Mouse (Mus musculus) embryonic fibroblast, embryonic 13.5 days (primary cell): ENCODE measurements at regions not wholly inside any gene's neighbourhood (a gene's known extent, or its start where the extent isn't known, plus 50 kb on each side); places are given as distances from the start of the nearest gene placed in this dataset.
A peak's percentile ranks its signal among the peaks of the same experiment; 100 is the strongest.

Experiments
- H3K27ac ChIP-seq: 2 replicates; pipeline ENCODE4 v1.5.1; 2012; ENCODE audit warnings: low read length, control low read depth, inconsistent platforms; ENCODE audit not compliant: insufficient read depth
- H3K4me1 ChIP-seq: 2 replicates; pipeline ENCODE4 v1.6.1; 2011; ENCODE audit warnings: low read length; ENCODE audit not compliant: control insufficient read depth, insufficient read depth
- H3K4me3 ChIP-seq: 2 replicates; pipeline ENCODE4 v1.5.1; 2011; ENCODE audit warnings: mild to moderate bottlenecking, control low read depth, low read length; ENCODE audit not compliant: insufficient read depth
- CTCF ChIP-seq: IDR thresholded peaks from 2 replicates; pipeline ENCODE4 v1.5.1; 2011; ENCODE audit warnings: mild to moderate bottlenecking, control low read depth, low read length, moderate library complexity, borderline replicate concordance; ENCODE audit not compliant: insufficient read depth
- POLR2A ChIP-seq: IDR thresholded peaks from 2 replicates; pipeline ENCODE4 v1.6.1; 2011; ENCODE audit warnings: low read depth, mild to moderate bottlenecking, control low read depth, low read length, moderate library complexity

DNA sequence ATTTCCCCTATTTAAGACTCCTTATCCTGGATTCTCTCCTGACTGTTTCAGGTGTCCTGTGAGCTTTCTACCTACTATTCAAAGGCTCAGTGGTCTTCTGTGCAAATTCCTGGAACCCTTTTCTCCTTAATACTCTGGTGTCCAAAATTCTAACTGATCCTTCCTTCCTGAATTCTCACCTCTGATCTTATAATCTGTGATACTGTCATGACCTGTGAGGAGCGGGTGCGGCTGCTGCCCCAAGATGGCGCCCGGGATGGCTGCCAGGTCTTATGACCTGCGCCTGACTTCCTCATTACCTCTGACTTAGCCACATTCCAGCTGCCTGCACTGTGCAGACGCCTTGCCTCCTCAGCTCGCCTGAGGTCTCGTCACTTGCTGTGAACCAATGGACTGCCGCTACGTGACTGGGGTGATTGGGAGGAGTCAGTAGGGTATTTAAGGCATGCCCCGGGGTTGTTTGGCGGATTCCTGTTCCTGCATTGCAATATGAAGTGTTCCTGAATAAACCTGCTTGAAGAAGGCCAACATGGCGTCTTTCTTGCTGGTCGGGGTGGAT, 131.2 kb downstream of the Ptbp2 start:
- TF ChIP-seq CTCF (no peak), POLR2A (no peak)
- H3K4me1 ChIP-seq = no peaks in the 10 kb centered on the region
- no peak overlapping the region for H3K4me3 ChIP-seq
- H3K27ac ChIP-seq = no peak overlapping the region

DNA sequence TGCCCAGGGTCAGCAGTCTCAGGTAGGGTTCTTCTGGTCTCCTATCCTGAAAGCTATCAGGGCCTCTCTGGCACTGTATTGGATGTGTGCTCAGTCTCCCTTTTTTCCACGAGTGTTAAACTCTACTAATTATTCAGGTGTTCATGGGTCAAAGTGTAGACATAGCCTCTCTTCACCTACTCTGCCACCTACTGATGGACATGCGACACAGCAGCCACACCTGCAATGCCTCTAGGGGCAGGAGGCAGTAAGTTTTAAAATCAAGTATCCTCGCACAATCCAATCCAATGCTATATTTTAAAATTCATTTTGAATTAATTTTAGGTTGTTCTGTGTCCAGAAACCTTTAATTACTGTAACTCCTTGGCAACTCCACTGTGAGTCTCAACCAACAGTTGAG, 145.6 kb downstream of the Ptbp2 start:
- Histone ChIP-seq H3K27ac (no peak overlapping the region), H3K4me1 (no peaks in the 10 kb centered on the region), H3K4me3 (no peak overlapping the region)
- TF ChIP-seq CTCF (peak; percentile 17; the same call in 1 of the 2 replicates), POLR2A (no peak)

DNA sequence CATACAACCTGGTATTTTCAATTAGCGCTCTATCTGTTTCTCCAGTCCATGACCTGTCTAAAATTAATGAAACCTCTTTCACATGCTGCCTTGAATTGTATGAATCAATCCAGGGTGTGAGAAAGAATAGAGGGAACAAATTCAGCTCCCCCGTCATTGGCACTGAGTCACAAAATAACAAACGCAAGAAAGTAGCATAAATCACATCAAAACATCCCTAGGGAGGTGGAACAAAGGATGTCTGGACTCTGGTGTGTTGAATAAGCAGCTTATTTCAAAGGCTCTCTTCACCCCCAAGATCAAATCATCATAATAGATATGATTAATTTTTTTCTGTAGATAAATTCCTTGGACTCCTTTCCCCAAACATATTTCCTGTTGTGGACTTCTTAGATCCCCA, 148.6 kb downstream of the Ptbp2 start:
- TF ChIP-seq CTCF (no peak), POLR2A (no peak)
- no peaks in the 10 kb centered on the region for H3K4me1 ChIP-seq
- no peak overlapping the region for H3K27ac ChIP-seq
- no peak overlapping the region for H3K4me3 ChIP-seq

- H3K4me3 ChIP-seq = no peak overlapping the region
- TF ChIP-seq CTCF (no peak), POLR2A (no peak)
- H3K4me1 ChIP-seq = no peaks in the 10 kb centered on the region
- H3K27ac ChIP-seq = no peak overlapping the region
Measured at GRCm38 (mm10) chr3:119633516-119633915, 150.8 kb downstream of the Ptbp2 start.

GRCm38 (mm10) chr3:119606116-119606515, 178.2 kb downstream of the Ptbp2 start:
- no peak overlapping the region for H3K4me3 ChIP-seq
- no peaks in the 10 kb centered on the region for H3K4me1 ChIP-seq
- H3K27ac ChIP-seq = no peak overlapping the region
- no peak for TF ChIP-seq CTCF
- TF ChIP-seq POLR2A = no peak

DNA sequence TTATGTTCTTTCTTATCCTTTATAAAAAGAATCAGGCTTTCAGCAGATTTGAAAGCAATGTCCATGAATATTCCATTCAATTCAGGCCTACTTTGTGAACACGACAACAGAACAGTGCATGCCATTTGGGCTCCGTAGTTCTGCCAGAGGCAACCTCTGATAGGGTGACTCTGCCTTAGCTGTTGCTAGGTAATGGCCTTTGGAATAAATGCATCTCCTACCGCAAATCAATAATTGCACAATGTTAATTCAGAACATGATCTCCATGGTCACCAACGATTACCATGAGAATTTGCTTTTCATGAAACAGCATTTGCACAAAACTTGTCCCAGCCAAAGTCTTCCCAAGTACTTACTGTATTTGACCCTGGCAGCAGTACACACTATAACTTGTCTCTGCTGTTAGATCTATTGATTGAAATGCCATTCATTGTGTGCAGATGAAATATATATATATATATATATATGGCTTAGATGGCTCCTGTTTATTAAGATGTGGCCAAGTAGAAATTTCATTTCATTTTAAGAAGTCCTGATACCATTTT, 195.3 kb downstream of the Ptbp2 start:
- no peak for TF ChIP-seq CTCF
- TF ChIP-seq POLR2A = no peak
- H3K4me3 ChIP-seq = no peak overlapping the region
- H3K27ac ChIP-seq = no peak overlapping the region
- H3K4me1 ChIP-seq = no peaks in the 10 kb centered on the region

DNA sequence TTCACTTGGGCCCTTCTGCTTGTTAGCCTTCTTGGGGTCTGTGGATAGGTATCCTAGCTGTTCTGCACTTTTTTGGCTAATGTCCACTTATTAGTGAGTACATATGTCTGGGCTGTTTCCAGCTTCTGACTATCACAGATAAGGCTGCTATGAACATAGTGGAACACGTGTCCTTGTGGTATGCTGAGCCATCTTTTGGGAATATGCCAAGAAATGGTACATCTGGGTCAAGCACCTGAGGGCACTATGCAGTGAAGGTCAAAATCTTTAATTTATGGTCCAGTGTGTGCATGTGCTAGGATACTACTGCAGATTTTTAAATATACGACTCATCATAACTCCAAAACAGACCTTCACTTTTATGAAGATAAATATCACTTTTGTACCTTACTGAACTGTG, 196.3 kb downstream of the Ptbp2 start:
- TF ChIP-seq POLR2A (no peak), CTCF (no peak)
- Histone ChIP-seq H3K27ac (no peak overlapping the region), H3K4me1 (no peaks in the 10 kb centered on the region), H3K4me3 (no peak overlapping the region)

- no peaks in the 10 kb centered on the region for H3K4me1 ChIP-seq
- no peak for TF ChIP-seq POLR2A
- no peak for TF ChIP-seq CTCF
Measured at GRCm38 (mm10) chr3:119575516-119575915, 208.8 kb downstream of the Ptbp2 start.

GRCm38 (mm10) chr3:119537884-119538283, 246.4 kb downstream of the Ptbp2 start:
- TF ChIP-seq CTCF = peak; percentile 27; the same call in 1 of the 2 replicates
- no peak for TF ChIP-seq POLR2A
- H3K4me3 ChIP-seq = no peak overlapping the region
- no peak overlapping the region for H3K27ac ChIP-seq
- H3K4me1 ChIP-seq = no peaks in the 10 kb centered on the region

More at GRCm38 (mm10) chr3:119575516-119575915, 208.8 kb downstream of the Ptbp2 start:
- Histone ChIP-seq H3K27ac (no peak overlapping the region), H3K4me3 (no peak overlapping the region)

DNA sequence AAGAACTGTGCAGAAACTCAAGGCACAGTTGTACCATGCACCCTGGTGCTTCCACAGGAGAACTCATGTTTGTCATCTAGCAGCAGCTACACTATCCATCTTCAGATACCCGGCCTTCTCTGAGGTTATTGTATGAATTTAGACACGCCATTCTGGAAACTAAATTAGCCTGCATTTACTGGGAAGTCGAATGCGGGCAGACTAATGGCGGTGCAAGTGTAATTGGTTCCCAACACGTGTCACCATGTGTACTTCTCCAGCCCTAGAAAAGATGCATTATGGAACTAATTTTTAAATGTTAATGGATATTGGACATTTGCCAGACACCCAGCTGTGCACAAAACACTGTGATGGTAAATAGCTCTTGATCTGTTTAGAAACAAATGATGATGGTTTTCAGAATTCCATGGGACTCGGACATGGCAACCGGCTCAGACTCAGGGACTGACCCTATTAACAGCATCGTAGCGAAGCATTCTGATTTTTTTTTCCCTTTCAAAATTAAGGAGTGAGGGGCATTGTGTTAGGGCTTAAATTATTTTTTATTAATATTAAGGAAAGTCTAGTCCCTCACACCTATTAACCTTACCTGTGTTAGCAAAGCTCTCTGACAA, 259.6 kb downstream of the Ptbp2 start:
- no peak for TF ChIP-seq CTCF
- TF ChIP-seq POLR2A = no peak
- Histone ChIP-seq H3K27ac (no peak overlapping the region), H3K4me3 (no peak overlapping the region), H3K4me1 (no peaks in the 10 kb centered on the region)
